In the genomic region with DNA sequence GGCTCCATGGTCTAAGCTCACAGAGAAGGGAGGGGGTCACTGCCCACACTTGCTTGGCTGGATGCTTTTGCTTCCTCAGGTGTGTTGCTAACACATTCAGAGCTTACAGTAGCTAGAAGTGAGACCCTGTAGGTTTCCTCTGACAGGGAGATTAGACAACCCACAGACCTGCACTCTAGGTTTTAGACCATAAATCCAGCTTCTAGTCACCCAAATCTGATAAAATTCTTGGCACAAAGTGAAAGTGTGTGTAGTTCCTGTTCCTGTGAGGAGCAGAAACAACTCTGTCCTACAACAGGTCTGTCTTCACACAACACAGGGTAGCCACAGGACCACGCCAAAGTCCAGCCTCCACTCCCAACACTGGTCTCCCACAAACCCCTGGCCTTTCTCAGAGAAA, we compare ENCODE assay signal across 16 mouse cellular contexts. TPM values are rescaled to one million over a fixed set of nuclear protein-coding genes. Genes with fewer than 3 reads are reported as not detected.
A peak's percentile ranks its signal among the peaks of the same experiment; 100 is the strongest.
DNase-seq lines count a peak whose midpoint lies in the region; ATAC-seq and TF ChIP-seq lines count a peak whose summit lies in the region.
"Had no signal": no experiment of that assay in that cellular context is flagged by ENCODE, and none has a peak within 500 bp of the region (broad histone marks: within the 10 kb centered on the region; RNA-seq: fewer than 3 reads in every experiment).

No protein-coding gene starts in this region.

- no peak overlapping the region for H3K4me2 ChIP-seq in kidney, postnatal 0 days (ENCODE audit: low read length)
- H3K4me2 ChIP-seq in liver, embryonic 11.5 days, result peak overlapping the region; percentile 37
- H3K4me2 ChIP-seq in liver, postnatal 0 days (ENCODE audit: low read depth, low read length), result peak overlapping the region; percentile 13
- no peak overlapping the region for H3K4me2 ChIP-seq in stomach, postnatal 0 days (replicated peaks; ENCODE audit: low read depth)
- H3K4me2 ChIP-seq: embryonic facial prominence, embryonic 13.5 days had no signal

- no peak overlapping the region for H3K9ac ChIP-seq in kidney, postnatal 0 days (ENCODE audit: low read depth, low read length)
- H3K9ac ChIP-seq in liver, embryonic 11.5 days (ENCODE audit: low read depth, low read length), result 0 out of 2 replicates have a peak overlapping the region, but pooled peaks have one; percentile 18
- H3K9ac ChIP-seq in liver, postnatal 0 days (replicated peaks), result no peak overlapping the region
- no peak overlapping the region for H3K9ac ChIP-seq in stomach, postnatal 0 days (ENCODE audit: low read length)
- H3K9ac ChIP-seq: embryonic facial prominence, embryonic 13.5 days had no signal

- no peak for DNase-seq in kidney, postnatal 0 days (ENCODE audit: low spot score)
- DNase-seq in kidney, postnatal 25 days, result no peak
- no peak for DNase-seq in liver, embryonic 11.5 days (ENCODE audit: low spot score)
- no peak for DNase-seq in liver, postnatal 0 days
- no peak for DNase-seq in stomach, postnatal 0 days (ENCODE audit: low spot score)
- DNase-seq in gastrocnemius, adult 2 months, result no peak
- DNase-seq in layer of hippocampus, postnatal 25 days (ENCODE audit: extremely low spot score in 1 of 2, low spot score in 1 of 2), result no peak
- DNase-seq: cerebellum, adult 9-10 months; gastrocnemius, postnatal 14 days; heart, postnatal 4 days; kidney, postnatal 10 days; lung, postnatal 10 days; right cerebral cortex, postnatal 25 days; thymus, postnatal 14 days had no signal

- no peaks in the 10 kb centered on the region for H3K36me3 ChIP-seq in kidney, postnatal 0 days (ENCODE audit: insufficient read depth, low read length)
- H3K36me3 ChIP-seq in liver, embryonic 11.5 days (ENCODE audit: control insufficient read depth, insufficient read depth, low read length), result peaks cover 6% of the 10 kb centered on the region; the same call in 1 of the 2 replicates
- peaks cover 19% of the 10 kb centered on the region for H3K36me3 ChIP-seq in liver, postnatal 0 days (replicated peaks; ENCODE audit: insufficient read depth, low read length)
- no peaks in the 10 kb centered on the region for H3K36me3 ChIP-seq in stomach, postnatal 0 days (ENCODE audit: control insufficient read depth, insufficient read depth, low read length)

- peaks cover 27% of the 10 kb centered on the region for H3K4me1 ChIP-seq in kidney, postnatal 0 days (replicated peaks; ENCODE audit: insufficient read depth, low read length)
- peaks cover 92% of the 10 kb centered on the region for H3K4me1 ChIP-seq in liver, embryonic 11.5 days (replicated peaks; ENCODE audit: control insufficient read depth, insufficient read depth, low read length)
- peaks cover 93% of the 10 kb centered on the region for H3K4me1 ChIP-seq in liver, postnatal 0 days (ENCODE audit: insufficient read depth)
- peaks cover 27% of the 10 kb centered on the region for H3K4me1 ChIP-seq in stomach, postnatal 0 days (replicated peaks; ENCODE audit: control insufficient read depth, insufficient read depth)

- 50% methylated on average over 1 of the region's 1 CpGs for WGBS in kidney, postnatal 0 days
- 50% methylated on average over 1 of the region's 1 CpGs for WGBS in liver, embryonic 11.5 days
- WGBS in liver, postnatal 0 days (ENCODE audit: insufficient replicate concordance), result 16% methylated on average over 1 of the region's 1 CpGs
- 69% methylated on average over 1 of the region's 1 CpGs for WGBS in stomach, postnatal 0 days

- no peak for TF ChIP-seq EP300 in liver, postnatal 0 days (IDR thresholded peaks at IDR 0.05; ENCODE audit: low read depth)
- TF ChIP-seq EP300 in stomach, postnatal 0 days (optimal IDR thresholded peaks at IDR 0.05), result no peak

- no peaks in the 10 kb centered on the region for H3K27me3 ChIP-seq in kidney, postnatal 0 days (ENCODE audit: insufficient read depth, low read length)
- H3K27me3 ChIP-seq in liver, embryonic 11.5 days (replicated peaks; ENCODE audit: control insufficient read depth, insufficient read depth, low read length), result no peaks in the 10 kb centered on the region
- H3K27me3 ChIP-seq in liver, postnatal 0 days (ENCODE audit: insufficient read depth, low read length), result no peaks in the 10 kb centered on the region
- H3K27me3 ChIP-seq in stomach, postnatal 0 days (ENCODE audit: control insufficient read depth, insufficient read depth, low read length), result no peaks in the 10 kb centered on the region
- H3K27me3 ChIP-seq: embryonic facial prominence, embryonic 13.5 days had no signal

- no peak for TF ChIP-seq CTCF in kidney, postnatal 0 days (IDR thresholded peaks at IDR 0.05; ENCODE audit: low read depth)
- TF ChIP-seq CTCF in liver, postnatal 0 days (IDR thresholded peaks at IDR 0.05; ENCODE audit: low read depth), result no peak
- TF ChIP-seq CTCF in stomach, postnatal 0 days (IDR thresholded peaks at IDR 0.05; ENCODE audit: low read depth), result no peak
- no peak for TF ChIP-seq CTCF in gastrocnemius, adult 2 months (IDR thresholded peaks at IDR 0.05)

- no peak overlapping the region for H3K4me3 ChIP-seq in kidney, postnatal 0 days (replicated peaks; ENCODE audit: low read depth, low read length)
- H3K4me3 ChIP-seq in liver, embryonic 11.5 days (ENCODE audit: low read depth, low read length), result no peak overlapping the region
- H3K4me3 ChIP-seq in liver, postnatal 0 days (ENCODE audit: low read depth, low read length), result no peak overlapping the region
- H3K4me3 ChIP-seq in stomach, postnatal 0 days (ENCODE audit: low read depth, low read length), result no peak overlapping the region
- H3K4me3 ChIP-seq in gastrocnemius, adult 2 months, result no peak overlapping the region
- H3K4me3 ChIP-seq: embryonic facial prominence, embryonic 13.5 days; midbrain, embryonic 10.5 days had no signal

- ATAC-seq in kidney, postnatal 0 days (replicated peaks; ENCODE audit: low FRiP score, low read depth), result no peak
- no peak for ATAC-seq in liver, embryonic 11.5 days (replicated peaks; ENCODE audit: low FRiP score)
- ATAC-seq in liver, postnatal 0 days, result no peak
- no peak for ATAC-seq in stomach, postnatal 0 days (ENCODE audit: low FRiP score, low TSS enrichment)

- intact Hi-C loops in gastrocnemius, adult 2 months (cut with DNase I), result no loop called here

- peak overlapping the region; percentile 19; the same call in 1 of the 2 replicates for H3K27ac ChIP-seq in kidney, postnatal 0 days
- H3K27ac ChIP-seq in liver, embryonic 11.5 days (ENCODE audit: low read depth, low read length), result peak overlapping the region; percentile 70
- peak overlapping the region; percentile 53 for H3K27ac ChIP-seq in liver, postnatal 0 days (ENCODE audit: low read depth)
- peak overlapping the region; percentile 1; the same call in 1 of the 2 replicates for H3K27ac ChIP-seq in stomach, postnatal 0 days (replicated peaks)
- H3K27ac ChIP-seq in gastrocnemius, adult 2 months, result no peak overlapping the region
- H3K27ac ChIP-seq: embryonic facial prominence, embryonic 13.5 days; midbrain, embryonic 10.5 days had no signal

- no peaks in the 10 kb centered on the region for H3K9me3 ChIP-seq in kidney, postnatal 0 days (replicated peaks; ENCODE audit: low read length)
- H3K9me3 ChIP-seq in liver, embryonic 11.5 days (ENCODE audit: control insufficient read depth, low read length), result no peaks in the 10 kb centered on the region
- H3K9me3 ChIP-seq in liver, postnatal 0 days (ENCODE audit: low read length), result no peaks in the 10 kb centered on the region
- no peaks in the 10 kb centered on the region for H3K9me3 ChIP-seq in stomach, postnatal 0 days (ENCODE audit: control insufficient read depth, low read length)
- H3K9me3 ChIP-seq: embryonic facial prominence, embryonic 13.5 days; midbrain, embryonic 10.5 days had no signal

RNA-seq across cellular contexts. Expression of a gene that starts 21.5 kb away (rescaled TPM):
- 33.2 and 36.6 TPM in 2 replicates for polyA plus RNA-seq in kidney, postnatal 0 days (2015; fragmentation: Nextera tagmentation; extraction: Ambion mirVana)
- 51.3 and 58.2 TPM in 2 replicates for polyA plus RNA-seq in liver, embryonic 11.5 days (2014; fragmentation: Nextera tagmentation; extraction: Ambion mirVana)
- polyA plus RNA-seq in liver, postnatal 0 days (2015; fragmentation: Nextera tagmentation; extraction: Ambion mirVana), result 19.3 and 20.4 TPM in 2 replicates
- 34.0 and 35.9 TPM in 2 replicates for polyA plus RNA-seq in stomach, postnatal 0 days (2015; fragmentation: Nextera tagmentation; extraction: Ambion mirVana)
- total RNA-seq in gastrocnemius, adult 2 months (2021), result 10 to 100 TPM; 29.7 to 40.0 TPM
- 10 to 100 TPM; 57.2 to 57.3 TPM for total RNA-seq in layer of hippocampus, postnatal 25 days (2021)

Comparison
In these comparisons a context has a peak if more than half of its experiments do, and no peak if none do; other contexts are left out.
1. H3K4me2 ChIP-seq: peak in liver, embryonic 11.5 days (single experiment) and liver, postnatal 0 days (single experiment); none in kidney, postnatal 0 days (single experiment) and stomach, postnatal 0 days (single experiment).